Mouse (Mus musculus) lung, embryonic 16.5 days (tissue): Measurements from ENCODE around the gene Asic2. TPM values are rescaled to one million over a fixed set of nuclear protein-coding genes. Genes with fewer than 3 reads are reported as not detected.

Source experiments
- ATAC-seq: fragments of 200-750 bp; cut with Nextera tagmentation; 2 replicates; pipeline ENCODE4 v1.8.0; 2017; ENCODE audit warnings: low read depth, mild to moderate bottlenecking, moderate library complexity
- H3K27ac ChIP-seq: fragments of 300-500 bp; sonication (generic); 2 replicates; pipeline ENCODE4 v1.5.1; 2014; ENCODE audit warnings: mild to moderate bottlenecking, control low read depth, low read length
- H3K27me3 ChIP-seq: fragments of 300-500 bp; sonication (generic); 2 replicates; pipeline ENCODE4 v1.6.1; 2014; ENCODE audit warnings: low read depth, low read length, mixed read lengths; ENCODE audit not compliant: control insufficient read depth, insufficient read depth
- H3K36me3 ChIP-seq: fragments of 300-500 bp; sonication (generic); 2 replicates; pipeline ENCODE4 v1.6.1; 2014; ENCODE audit warnings: low read length; ENCODE audit not compliant: control insufficient read depth, insufficient read depth
- H3K4me1 ChIP-seq: fragments of 300-500 bp; sonication (generic); replicated peaks from 2 replicates; pipeline ENCODE4 v1.6.1; 2014; ENCODE audit warnings: low read length, mixed read lengths; ENCODE audit not compliant: control insufficient read depth, insufficient read depth
- H3K4me2 ChIP-seq: fragments of 300-500 bp; sonication (generic); 2 replicates; pipeline ENCODE4 v1.6.1; 2014; ENCODE audit warnings: low read depth, low read length, control low read depth
- H3K4me3 ChIP-seq: fragments of 300-500 bp; sonication (generic); 2 replicates; pipeline ENCODE4 v1.5.1; 2014; ENCODE audit warnings: mild to moderate bottlenecking, low read length, control low read depth
- H3K9ac ChIP-seq: fragments of 300-500 bp; sonication (generic); 2 replicates; pipeline ENCODE4 v1.6.1; 2014; ENCODE audit warnings: low read length, control low read depth
- H3K9me3 ChIP-seq: fragments of 300-500 bp; sonication (generic); 2 replicates; pipeline ENCODE4 v1.6.1; 2016; ENCODE audit warnings: low read length; ENCODE audit not compliant: control insufficient read depth
- WGBS: fragments of 180-500 bp; shearing (Covaris S2); extraction: QIAGEN DNeasy Blood & Tissue Kit; methylation state at CpG from one replicate; pipeline ENCODE4 v1.1.7; 2014; 5-methylcytosine and 5-hydroxymethylcytosine counted together
- polyA plus RNA-seq: library from polyadenylated mRNA; unstranded; fragments of >200 nt; fragmentation: Nextera tagmentation; extraction: Ambion mirVana; gene quantifications from 2 replicates; pipeline ENCODE4 v1.2.1, GENCODE M21; 2015

Asic2 gene
- polyA plus RNA-seq, 1 experiment from 2014 or later, result 0.31 TPM

DNA sequence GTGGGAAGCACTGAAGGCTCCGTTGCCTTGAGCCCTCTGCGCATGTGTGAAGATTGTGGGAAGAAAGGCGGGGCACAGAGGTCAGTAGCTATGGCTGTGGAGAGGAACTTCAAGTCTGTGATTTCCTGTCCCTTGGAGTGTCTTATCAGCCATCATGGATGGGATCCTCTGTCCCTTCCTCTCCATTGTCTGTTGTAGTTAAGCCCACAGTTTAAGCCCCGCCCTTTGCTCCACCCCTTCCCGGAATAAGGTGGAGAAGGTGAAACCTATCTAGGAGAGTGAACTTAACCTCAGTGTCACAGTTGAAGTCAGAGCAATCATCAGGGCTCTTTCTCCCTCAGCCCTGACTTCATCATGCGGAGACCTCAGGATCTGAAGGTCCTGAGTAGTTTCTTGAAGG lies 347.7 kb downstream of the Asic2 start:
- no peaks in the 10 kb centered on the region for H3K36me3 ChIP-seq
- H3K9ac ChIP-seq, result no peak overlapping the region
- no peak overlapping the region for H3K27ac ChIP-seq
- WGBS, result 58% methylated on average over 6 of the region's 6 CpGs
- H3K4me1 ChIP-seq, result no peaks in the 10 kb centered on the region
- H3K4me3 ChIP-seq, result no peak overlapping the region
- H3K9me3 ChIP-seq, result no peaks in the 10 kb centered on the region
- H3K4me2 ChIP-seq, result no peak overlapping the region
- no peaks in the 10 kb centered on the region for H3K27me3 ChIP-seq
- no peak for ATAC-seq

DNA sequence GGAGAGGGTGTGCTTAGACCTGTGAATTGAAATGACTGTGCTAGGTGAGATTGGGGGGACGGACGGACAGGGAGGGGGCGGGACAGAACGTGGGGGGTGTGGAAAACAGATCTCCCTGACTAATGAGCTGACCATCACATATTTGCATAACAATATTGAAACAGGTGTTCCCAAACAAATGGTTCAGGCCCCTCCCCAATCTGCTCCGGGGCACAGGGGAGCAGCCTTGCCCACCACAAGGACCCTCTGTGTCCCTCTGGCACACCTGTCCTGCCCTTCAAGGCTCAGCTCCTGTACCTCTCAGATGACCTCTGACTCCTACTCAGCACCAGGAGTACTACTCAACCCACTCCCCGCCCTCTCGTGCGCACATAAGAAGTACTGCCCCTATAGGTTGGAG lies 351.8 kb downstream of the Asic2 start:
- WGBS, result 77% methylated on average over 8 of the region's 8 CpGs
- H3K9ac ChIP-seq, result no peak overlapping the region
- no peak for ATAC-seq
- H3K4me3 ChIP-seq, result no peak overlapping the region
- peaks cover 10% of the 10 kb centered on the region; the same call in 1 of the 2 replicates for H3K4me1 ChIP-seq
- H3K4me2 ChIP-seq, result no peak overlapping the region
- H3K36me3 ChIP-seq, result no peaks in the 10 kb centered on the region
- H3K27ac ChIP-seq, result no peak overlapping the region
- H3K27me3 ChIP-seq, result peaks cover 12% of the 10 kb centered on the region; the same call in 1 of the 2 replicates
- no peaks in the 10 kb centered on the region for H3K9me3 ChIP-seq

DNA sequence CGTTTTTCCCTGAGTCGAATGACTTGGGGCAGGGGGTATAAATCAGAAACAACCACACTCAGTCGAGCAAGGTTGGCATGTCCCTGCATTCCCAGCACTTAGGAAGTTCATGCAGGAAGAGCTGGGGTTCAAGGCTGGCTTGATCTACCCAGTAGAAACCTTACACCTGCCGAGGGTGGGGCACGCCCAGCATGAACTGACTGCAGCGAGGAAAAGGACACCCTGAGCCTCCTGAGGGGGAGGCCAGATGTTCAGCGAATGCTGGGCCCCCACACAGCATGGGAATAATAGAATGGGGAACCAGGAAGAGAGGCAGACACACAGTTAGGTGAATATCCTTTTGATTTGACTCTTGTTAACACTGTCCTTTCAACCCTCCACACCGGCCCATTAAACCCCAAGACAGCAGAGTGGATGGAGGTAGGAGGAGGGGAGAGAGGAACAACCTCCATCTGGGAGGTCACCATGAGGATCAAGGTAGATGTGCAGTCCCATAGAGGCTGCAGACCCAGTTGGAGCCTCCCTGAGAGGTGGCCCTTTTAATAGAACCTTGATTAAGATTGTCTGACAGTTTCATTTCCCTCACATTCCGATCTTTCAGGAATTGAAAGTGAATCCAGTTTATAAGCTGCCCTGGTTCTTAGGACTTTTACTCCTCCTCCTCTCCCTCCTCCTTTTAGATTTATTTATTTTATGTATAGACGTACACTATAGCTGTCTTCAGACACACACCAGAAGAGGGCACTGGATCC lies 354.2 kb downstream of the Asic2 start:
- Histone ChIP-seq H3K36me3 (no peaks in the 10 kb centered on the region), H3K9ac (no peak overlapping the region), H3K4me1 (peaks cover 10% of the 10 kb centered on the region; the same call in 1 of the 2 replicates), H3K27ac (no peak overlapping the region), H3K4me2 (peak overlapping the region; percentile 60), H3K4me3 (peak overlapping the region; percentile 28), H3K27me3 (peaks cover 12% of the 10 kb centered on the region; the same call in 1 of the 2 replicates), H3K9me3 (no peaks in the 10 kb centered on the region)
- ATAC-seq, result 0 out of 2 replicates have a peak, but pooled peaks have one; percentile 23
- WGBS, result 22% methylated on average over 10 of the region's 10 CpGs

DNA sequence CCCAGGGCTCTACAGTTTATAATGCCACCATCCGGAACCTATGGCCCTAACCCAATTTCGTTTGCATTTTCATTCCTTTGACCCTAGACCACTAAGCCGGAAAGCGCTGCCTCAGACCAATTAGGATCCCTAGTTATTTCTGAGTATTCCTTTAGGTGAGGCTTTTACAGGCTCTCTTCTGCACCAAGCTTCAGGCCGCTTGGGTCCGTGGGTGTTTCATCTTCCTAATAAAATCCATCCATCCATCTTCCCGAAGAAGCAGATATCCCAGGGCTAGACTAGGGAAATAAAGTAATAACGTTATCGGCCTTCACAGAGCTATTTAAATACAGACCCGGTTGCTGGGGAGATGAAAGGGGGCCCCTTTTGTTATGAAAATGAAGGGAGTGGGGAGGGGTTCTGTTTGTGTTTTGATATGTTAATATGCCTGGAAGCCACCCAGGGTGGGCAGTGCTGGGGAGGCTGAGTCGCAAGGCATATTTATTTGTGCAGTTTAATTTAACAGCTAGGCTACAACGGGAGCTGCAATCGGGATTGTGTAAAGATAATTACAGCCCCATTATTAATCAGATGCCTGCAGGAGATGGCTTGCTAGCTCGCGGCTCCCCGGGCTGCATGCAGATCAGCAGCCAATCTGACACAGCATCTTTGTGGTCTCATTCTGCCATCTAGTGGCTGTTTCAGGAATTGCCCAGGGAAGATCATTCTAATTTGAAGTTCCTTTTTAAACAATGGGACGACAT lies 355.3 kb downstream of the Asic2 start:
- ATAC-seq, result no peak
- Histone ChIP-seq H3K36me3 (no peaks in the 10 kb centered on the region), H3K4me2 (peak overlapping the region; percentile 60), H3K4me1 (peaks cover 10% of the 10 kb centered on the region; the same call in 1 of the 2 replicates), H3K27ac (no peak overlapping the region), H3K27me3 (peaks cover 12% of the 10 kb centered on the region; the same call in 1 of the 2 replicates), H3K9ac (no peak overlapping the region), H3K9me3 (no peaks in the 10 kb centered on the region), H3K4me3 (peak overlapping the region; percentile 41)
- 6% methylated on average over 17 of the region's 17 CpGs for WGBS

DNA sequence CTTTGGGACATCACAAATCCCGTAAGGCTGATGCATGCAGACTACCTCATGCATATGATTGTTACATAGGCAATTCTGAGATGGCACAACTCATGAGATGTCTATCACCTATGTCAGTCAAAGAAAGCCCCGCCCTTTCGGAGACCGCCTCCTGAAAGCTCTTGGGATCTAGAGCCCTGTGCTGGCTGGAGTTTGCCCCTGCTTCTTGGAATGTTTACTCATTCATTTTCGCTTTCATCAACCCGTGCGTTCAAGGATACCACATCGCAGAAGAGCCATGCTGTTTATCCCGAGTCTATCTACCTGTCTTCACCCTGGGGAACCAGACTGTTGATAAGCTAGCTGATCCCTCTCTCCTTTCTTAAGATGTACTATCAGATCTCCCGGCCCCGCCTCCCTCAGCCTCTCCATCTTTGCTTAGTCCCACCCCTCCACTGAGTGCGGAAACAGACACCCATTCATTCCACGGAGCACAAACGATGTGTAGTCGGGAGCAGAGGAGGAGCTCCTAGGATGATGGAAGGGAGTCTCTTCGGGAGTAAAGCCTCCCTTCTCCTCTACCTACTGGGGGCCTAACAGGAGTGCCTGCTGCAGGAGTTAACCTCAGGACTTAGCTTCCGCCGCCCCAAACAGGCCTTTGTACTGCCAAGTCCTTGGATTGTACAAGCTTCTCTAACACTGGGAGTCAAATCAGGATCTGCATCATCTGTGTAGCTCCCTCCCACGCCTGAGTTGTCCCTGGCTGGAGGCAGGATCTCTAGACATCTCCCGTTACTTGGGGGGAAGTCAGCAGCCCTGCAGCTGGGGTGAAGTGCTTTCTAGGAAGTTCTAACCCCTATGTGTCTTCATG lies 356.1 kb downstream of the Asic2 start:
- Histone ChIP-seq H3K9ac (peak overlapping the region; percentile 37; the same call in 1 of the 2 replicates), H3K27ac (no peak overlapping the region), H3K27me3 (peaks cover 12% of the 10 kb centered on the region; the same call in 1 of the 2 replicates), H3K4me2 (peak overlapping the region; percentile 60), H3K4me3 (peak overlapping the region; percentile 41), H3K4me1 (peaks cover 10% of the 10 kb centered on the region; the same call in 1 of the 2 replicates), H3K9me3 (no peaks in the 10 kb centered on the region), H3K36me3 (no peaks in the 10 kb centered on the region)
- WGBS, result 11% methylated on average over 20 of the region's 20 CpGs
- peak; percentile 36; the same call in 1 of the 2 replicates for ATAC-seq

DNA sequence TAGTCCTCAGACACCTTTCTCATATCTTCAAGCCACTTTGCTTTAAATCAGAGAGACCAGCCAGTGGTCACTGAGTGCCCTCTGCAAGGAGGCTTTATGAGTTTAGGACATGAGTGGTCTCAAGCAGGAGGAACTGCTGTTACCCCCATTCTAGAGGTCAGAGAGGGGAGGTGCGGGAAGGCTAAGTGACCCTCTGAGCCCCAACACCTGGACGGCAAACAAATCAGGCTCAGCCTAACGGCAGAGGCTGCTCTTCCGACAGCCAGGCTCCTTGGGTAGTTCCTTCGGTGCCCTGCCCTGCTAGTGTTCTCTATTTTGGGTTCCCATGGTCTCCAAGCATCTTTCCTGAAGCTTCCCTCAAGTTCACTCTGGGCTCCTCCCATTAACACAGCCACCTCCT lies 357.8 kb downstream of the Asic2 start:
- H3K36me3 ChIP-seq, result no peaks in the 10 kb centered on the region
- peaks cover 10% of the 10 kb centered on the region; the same call in 1 of the 2 replicates for H3K4me1 ChIP-seq
- no peak overlapping the region for H3K9ac ChIP-seq
- H3K27me3 ChIP-seq, result peaks cover 12% of the 10 kb centered on the region; the same call in 1 of the 2 replicates
- no peak overlapping the region for H3K27ac ChIP-seq
- H3K4me2 ChIP-seq, result no peak overlapping the region
- H3K9me3 ChIP-seq, result no peaks in the 10 kb centered on the region
- no peak for ATAC-seq
- 66% methylated on average over 5 of the region's 5 CpGs for WGBS
- no peak overlapping the region for H3K4me3 ChIP-seq

DNA sequence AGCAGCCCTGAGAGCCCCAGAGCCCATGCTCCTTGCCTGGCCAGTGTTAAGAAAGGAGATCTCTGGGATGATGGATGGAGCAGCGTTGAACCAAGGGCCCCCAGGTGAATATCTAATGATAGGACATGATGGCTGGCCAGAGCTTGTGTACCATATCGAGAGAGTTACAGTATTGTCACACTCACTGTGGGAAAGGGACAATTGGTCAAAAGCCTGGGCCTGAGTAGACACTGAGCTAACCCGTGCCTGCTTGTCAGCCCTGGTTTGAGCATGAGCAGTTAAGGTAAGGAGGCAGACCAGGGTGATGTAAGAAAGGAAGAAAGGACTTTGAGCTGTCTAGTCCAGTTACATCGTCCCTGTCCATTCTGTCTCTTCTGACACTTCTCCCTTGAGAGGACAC lies 365.3 kb downstream of the Asic2 start:
- Histone ChIP-seq H3K4me1 (no peaks in the 10 kb centered on the region), H3K27me3 (no peaks in the 10 kb centered on the region), H3K9me3 (no peaks in the 10 kb centered on the region), H3K9ac (no peak overlapping the region), H3K4me2 (no peak overlapping the region), H3K4me3 (no peak overlapping the region), H3K36me3 (no peaks in the 10 kb centered on the region), H3K27ac (no peak overlapping the region)
- no peak for ATAC-seq
- WGBS, result 47% methylated on average over 4 of the region's 4 CpGs

- no peaks in the 10 kb centered on the region for H3K36me3 ChIP-seq
- no peaks in the 10 kb centered on the region for H3K9me3 ChIP-seq
- H3K4me3 ChIP-seq, result no peak overlapping the region
- no peak overlapping the region for H3K9ac ChIP-seq
- ATAC-seq, result no peak
- H3K4me1 ChIP-seq, result no peaks in the 10 kb centered on the region
- 93% methylated on average over 5 of the region's 5 CpGs for WGBS
- H3K4me2 ChIP-seq, result no peak overlapping the region
- H3K27ac ChIP-seq, result no peak overlapping the region
- no peaks in the 10 kb centered on the region for H3K27me3 ChIP-seq
These were observed 366.5 kb downstream of the Asic2 start for GRCm38 (mm10) chr11:81601736-81602135.
